Mouse (Mus musculus): ENCODE measurements around the gene Clec2l. TPM values are rescaled to one million over a fixed set of nuclear protein-coding genes. Genes with fewer than 3 reads are reported as not detected.
A peak's percentile ranks its signal among the peaks of the same experiment; 100 is the strongest.

The Clec2l gene
- total RNA-seq, 1 experiment, result 1.4 TPM

DNA sequence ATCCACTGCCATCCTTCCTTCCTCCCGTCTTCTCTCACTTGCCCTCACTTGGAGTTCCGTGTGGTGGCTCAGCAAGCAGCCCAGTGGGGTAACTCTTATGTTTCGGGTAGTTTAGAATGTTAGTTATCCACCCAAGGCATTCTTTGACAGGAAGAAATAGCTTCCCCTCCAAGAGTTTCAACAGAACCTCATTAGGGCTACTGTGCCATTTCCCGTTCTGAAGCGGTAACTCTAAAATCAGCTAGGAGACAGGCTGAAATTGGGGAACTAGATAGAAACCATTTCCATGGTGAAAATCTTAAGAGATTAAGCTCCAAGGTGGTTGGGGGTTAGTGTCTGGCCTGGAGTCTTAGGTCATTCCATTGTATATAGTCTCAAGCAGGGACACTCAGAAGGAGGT lies 21.6 kb upstream of the Clec2l start:
- Histone ChIP-seq H3K4me1 (ENCODE audit: control insufficient read depth in 2 of 2, insufficient read depth in 2 of 2, low read length in 2 of 2, poor library complexity in 1 of 2) (peaks cover 0 to 3% of the 10 kb centered on the region in 2 experiments; a peak in 1 of 4 replicates), H3K36me3 (ENCODE audit: control insufficient read depth, insufficient read depth, low read length, poor library complexity, severe bottlenecking) (no peaks in the 10 kb centered on the region), H3K4me3 (ENCODE audit: insufficient read depth in 1 of 2, low read depth in 1 of 2, low read length in 2 of 2, poor library complexity in 1 of 2, severe bottlenecking in 1 of 2) (no peak overlapping the region), H3K27ac (ENCODE audit: insufficient read depth, low read depth, low read length, poor library complexity, severe bottlenecking) (no peak overlapping the region), H3K9me3 (ENCODE audit: control insufficient read depth, insufficient read depth, low read depth, low read length) (no peaks in the 10 kb centered on the region), H3K9ac (ENCODE audit: insufficient read depth, low read depth, low read length, poor library complexity, severe bottlenecking) (no peak overlapping the region)
- TF ChIP-seq ZNF384 (IDR thresholded peaks at IDR 0.05; ENCODE audit: low read depth, low read length), result no peak
- no peak for TF ChIP-seq MAFK (IDR thresholded peaks at IDR 0.05; ENCODE audit: insufficient read depth, low read depth, low read length)
- no peak for TF ChIP-seq CHD2 (IDR thresholded peaks at IDR 0.05; ENCODE audit: low read depth, low read length)
- no peak for TF ChIP-seq HCFC1 (IDR thresholded peaks at IDR 0.05; ENCODE audit: borderline replicate concordance, insufficient read depth, low read length)
- TF ChIP-seq ZC3H11A (IDR thresholded peaks at IDR 0.05; ENCODE audit: borderline replicate concordance, low read depth, low read length), result no peak
- DNase-seq (ENCODE audit: low read depth, low spot score), result no peak
- in situ Hi-C loops (cut with MboI; ENCODE audit: low sequenced_read_pairs in 2 of 2, unreplicated experiment in 2 of 2), result loop anchor here in 1 of 2 experiments (10.0 kb wide), 1 partner anchor 264 kb away; no protein-coding TSS in a partner anchor

DNA sequence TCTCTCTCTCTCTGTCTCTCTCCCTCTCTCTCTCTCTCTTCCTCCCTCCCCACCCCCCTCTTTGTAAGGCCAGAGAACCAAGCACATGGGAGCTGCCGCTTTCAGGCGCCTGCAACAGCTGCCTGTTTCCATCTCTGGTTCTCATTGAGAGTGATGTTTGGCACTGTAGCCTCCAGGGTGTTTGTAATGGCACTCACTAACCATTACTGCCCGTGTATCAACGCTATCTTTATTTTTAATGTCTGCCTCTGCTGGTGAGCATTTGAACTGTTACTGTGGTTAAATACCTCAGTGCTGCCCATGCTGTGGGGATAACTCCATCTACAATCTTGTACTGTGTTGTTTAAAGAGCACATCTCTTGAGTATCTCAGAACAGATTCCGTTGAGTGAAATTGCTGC lies 21.2 kb upstream of the Clec2l start:
- no peak for DNase-seq (ENCODE audit: low read depth, low spot score)
- in situ Hi-C loops (cut with MboI; ENCODE audit: low sequenced_read_pairs in 2 of 2, unreplicated experiment in 2 of 2), result loop anchor here in 1 of 2 experiments (10.0 kb wide), 1 partner anchor 263 kb away; no protein-coding TSS in a partner anchor
- no peak overlapping the region for H3K4me3 ChIP-seq (ENCODE audit: insufficient read depth in 1 of 2, low read depth in 1 of 2, low read length in 2 of 2, poor library complexity in 1 of 2, severe bottlenecking in 1 of 2)
- TF ChIP-seq CHD2 (IDR thresholded peaks at IDR 0.05; ENCODE audit: low read depth, low read length) (no peak), HCFC1 (IDR thresholded peaks at IDR 0.05; ENCODE audit: borderline replicate concordance, insufficient read depth, low read length) (no peak)
- no peak overlapping the region for H3K9ac ChIP-seq (ENCODE audit: insufficient read depth, low read depth, low read length, poor library complexity, severe bottlenecking)
- no peaks in the 10 kb centered on the region for H3K36me3 ChIP-seq (ENCODE audit: control insufficient read depth, insufficient read depth, low read length, poor library complexity, severe bottlenecking)
- H3K9me3 ChIP-seq (ENCODE audit: control insufficient read depth, insufficient read depth, low read depth, low read length), result no peaks in the 10 kb centered on the region
- no peak overlapping the region for H3K27ac ChIP-seq (ENCODE audit: insufficient read depth, low read depth, low read length, poor library complexity, severe bottlenecking)
- peaks cover 0 to 3% of the 10 kb centered on the region in 2 experiments; a peak in 1 of 4 replicates for H3K4me1 ChIP-seq (ENCODE audit: control insufficient read depth in 2 of 2, insufficient read depth in 2 of 2, low read length in 2 of 2, poor library complexity in 1 of 2)

DNA sequence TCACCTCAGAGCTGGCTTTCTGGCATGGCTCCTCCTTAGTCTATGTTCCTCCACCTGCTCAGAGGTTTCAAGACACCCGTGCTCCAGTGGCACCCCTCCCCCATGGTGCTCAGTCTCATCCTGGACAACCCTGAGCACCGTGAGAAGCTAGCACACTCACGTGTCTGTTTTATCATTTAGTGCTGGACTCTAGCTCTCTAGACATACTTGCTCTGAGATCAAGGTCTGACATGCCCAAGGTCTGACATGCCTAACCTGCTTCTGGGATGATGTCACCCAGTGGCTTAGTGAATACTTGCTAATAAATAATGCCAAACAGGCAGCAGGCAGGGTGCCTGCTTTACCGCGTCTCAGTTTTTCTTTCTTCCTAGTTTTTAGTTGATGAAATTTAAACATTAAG lies 20.3 kb upstream of the Clec2l start:
- Histone ChIP-seq H3K36me3 (ENCODE audit: control insufficient read depth, insufficient read depth, low read length, poor library complexity, severe bottlenecking) (no peaks in the 10 kb centered on the region), H3K9me3 (ENCODE audit: control insufficient read depth, insufficient read depth, low read depth, low read length) (no peaks in the 10 kb centered on the region), H3K9ac (ENCODE audit: insufficient read depth, low read depth, low read length, poor library complexity, severe bottlenecking) (no peak overlapping the region), H3K4me1 (ENCODE audit: control insufficient read depth in 2 of 2, insufficient read depth in 2 of 2, low read length in 2 of 2, poor library complexity in 1 of 2) (no peaks in the 10 kb centered on the region), H3K27ac (ENCODE audit: insufficient read depth, low read depth, low read length, poor library complexity, severe bottlenecking) (no peak overlapping the region), H3K4me3 (ENCODE audit: insufficient read depth in 1 of 2, low read depth in 1 of 2, low read length in 2 of 2, poor library complexity in 1 of 2, severe bottlenecking in 1 of 2) (no peak overlapping the region)
- TF ChIP-seq HCFC1 (IDR thresholded peaks at IDR 0.05; ENCODE audit: borderline replicate concordance, insufficient read depth, low read length), result no peak
- no peak for TF ChIP-seq MAFK (IDR thresholded peaks at IDR 0.05; ENCODE audit: insufficient read depth, low read depth, low read length)
- no peak for TF ChIP-seq ZC3H11A (IDR thresholded peaks at IDR 0.05; ENCODE audit: borderline replicate concordance, low read depth, low read length)
- no peak for TF ChIP-seq CHD2 (IDR thresholded peaks at IDR 0.05; ENCODE audit: low read depth, low read length)
- TF ChIP-seq ZNF384 (IDR thresholded peaks at IDR 0.05; ENCODE audit: low read depth, low read length), result no peak
- no peak for DNase-seq (ENCODE audit: low read depth, low spot score)
- in situ Hi-C loops (cut with MboI; ENCODE audit: low sequenced_read_pairs in 2 of 2, unreplicated experiment in 2 of 2), result loop anchor here in 1 of 2 experiments (10.0 kb wide), 1 partner anchor 262 kb away; no protein-coding TSS in a partner anchor

DNA sequence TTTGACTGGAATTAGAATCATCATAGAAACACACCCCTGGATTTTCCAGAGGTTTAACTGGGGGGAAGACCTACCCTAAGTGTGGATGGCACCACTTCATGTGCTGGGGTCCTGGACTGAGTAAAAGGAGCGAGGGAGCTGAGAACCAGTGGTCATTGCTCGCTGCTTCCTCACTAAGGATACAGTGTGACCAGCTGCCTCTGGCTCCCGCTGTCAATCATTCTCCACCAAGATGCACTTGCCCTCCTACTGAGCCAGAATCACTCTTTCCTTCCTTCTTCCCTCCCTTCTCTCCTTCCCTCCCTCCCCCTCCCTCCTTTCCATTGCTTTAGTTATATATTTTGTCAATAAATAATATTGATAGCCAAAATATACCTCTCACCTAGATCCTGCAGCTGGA lies 19.8 kb upstream of the Clec2l start:
- H3K9me3 ChIP-seq (ENCODE audit: control insufficient read depth, insufficient read depth, low read depth, low read length), result no peaks in the 10 kb centered on the region
- no peaks in the 10 kb centered on the region for H3K4me1 ChIP-seq (ENCODE audit: control insufficient read depth in 2 of 2, insufficient read depth in 2 of 2, low read length in 2 of 2, poor library complexity in 1 of 2)
- H3K36me3 ChIP-seq (ENCODE audit: control insufficient read depth, insufficient read depth, low read length, poor library complexity, severe bottlenecking), result no peaks in the 10 kb centered on the region
- H3K4me3 ChIP-seq (ENCODE audit: insufficient read depth in 1 of 2, low read depth in 1 of 2, low read length in 2 of 2, poor library complexity in 1 of 2, severe bottlenecking in 1 of 2), result no peak overlapping the region
- in situ Hi-C loops (cut with MboI; ENCODE audit: low sequenced_read_pairs in 2 of 2, unreplicated experiment in 2 of 2), result loop anchor here in 1 of 2 experiments (10.0 kb wide), 1 partner anchor 262 kb away; no protein-coding TSS in a partner anchor
- no peak overlapping the region for H3K27ac ChIP-seq (ENCODE audit: insufficient read depth, low read depth, low read length, poor library complexity, severe bottlenecking)
- no peak overlapping the region for H3K9ac ChIP-seq (ENCODE audit: insufficient read depth, low read depth, low read length, poor library complexity, severe bottlenecking)
- TF ChIP-seq CHD2 (IDR thresholded peaks at IDR 0.05; ENCODE audit: low read depth, low read length) (no peak), ZC3H11A (IDR thresholded peaks at IDR 0.05; ENCODE audit: borderline replicate concordance, low read depth, low read length) (no peak)
- DNase-seq (ENCODE audit: low read depth, low spot score), result no peak

DNA sequence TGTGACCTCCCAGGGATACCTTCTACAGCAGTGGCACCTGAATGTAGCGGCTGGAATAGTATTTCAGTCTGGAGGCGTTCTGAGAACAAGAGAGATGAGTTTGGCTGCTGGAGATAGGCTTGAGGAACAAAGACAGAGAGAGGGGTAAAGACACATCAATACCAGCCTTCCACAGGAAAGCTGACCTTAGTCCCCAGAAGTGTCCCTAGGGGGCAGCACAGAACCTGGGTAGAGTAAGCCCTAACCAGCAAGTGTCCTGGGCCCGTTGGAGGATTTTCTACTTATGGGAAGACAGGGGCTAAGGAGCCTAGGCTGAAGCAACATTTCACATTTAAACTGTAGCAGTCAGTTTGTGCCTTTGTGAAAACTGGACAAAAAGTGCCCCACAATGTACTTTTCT lies 13.3 kb upstream of the Clec2l start:
- H3K4me1 ChIP-seq (ENCODE audit: control insufficient read depth in 2 of 2, insufficient read depth in 2 of 2, low read length in 2 of 2, poor library complexity in 1 of 2), result no peaks in the 10 kb centered on the region
- H3K9ac ChIP-seq (ENCODE audit: insufficient read depth, low read depth, low read length, poor library complexity, severe bottlenecking), result no peak overlapping the region
- H3K36me3 ChIP-seq (ENCODE audit: control insufficient read depth, insufficient read depth, low read length, poor library complexity, severe bottlenecking), result no peaks in the 10 kb centered on the region
- DNase-seq (ENCODE audit: low read depth, low spot score), result no peak
- no peak for TF ChIP-seq HCFC1 (IDR thresholded peaks at IDR 0.05; ENCODE audit: borderline replicate concordance, insufficient read depth, low read length)
- TF ChIP-seq ZNF384 (IDR thresholded peaks at IDR 0.05; ENCODE audit: low read depth, low read length), result no peak
- TF ChIP-seq CHD2 (IDR thresholded peaks at IDR 0.05; ENCODE audit: low read depth, low read length), result no peak
- 0 out of 2 replicates have a peak, but pooled peaks have one; percentile 15 for TF ChIP-seq ZC3H11A (IDR thresholded peaks at IDR 0.05; ENCODE audit: borderline replicate concordance, low read depth, low read length)
- no peak for TF ChIP-seq MAFK (IDR thresholded peaks at IDR 0.05; ENCODE audit: insufficient read depth, low read depth, low read length)
- H3K27ac ChIP-seq (ENCODE audit: insufficient read depth, low read depth, low read length, poor library complexity, severe bottlenecking), result no peak overlapping the region
- no peak overlapping the region for H3K4me3 ChIP-seq (ENCODE audit: insufficient read depth in 1 of 2, low read depth in 1 of 2, low read length in 2 of 2, poor library complexity in 1 of 2, severe bottlenecking in 1 of 2)
- no peaks in the 10 kb centered on the region for H3K9me3 ChIP-seq (ENCODE audit: control insufficient read depth, insufficient read depth, low read depth, low read length)
- in situ Hi-C loops (cut with MboI; ENCODE audit: low sequenced_read_pairs in 2 of 2, unreplicated experiment in 2 of 2), result loop anchor here in 1 of 2 experiments (10.0 kb wide), 1 partner anchor 255 kb away; no protein-coding TSS in a partner anchor

Data from ES-E14 (cell line).